Mouse (Mus musculus) brown adipose tissue, adult 24 weeks (tissue): Measurements from ENCODE around the gene A3galt2. TPM values are rescaled to one million over a fixed set of nuclear protein-coding genes. Genes with fewer than 3 reads are reported as not detected.

ENCODE experiments used
- H3K27ac ChIP-seq: fragments of 200-500 bp; replicated peaks from 2 replicates; pipeline ENCODE4 v1.5.1; 2012; ENCODE audit warnings: low read depth, mild to moderate bottlenecking, low read length
- H3K4me1 ChIP-seq: fragments of 200-500 bp; 2 replicates; pipeline ENCODE4 v1.6.1; 2012; ENCODE audit warnings: low read length, mixed read lengths; ENCODE audit not compliant: control insufficient read depth, insufficient read depth, insufficient read length
- H3K4me3 ChIP-seq: fragments of 200-500 bp; 2 replicates; pipeline ENCODE4 v1.5.1; 2012; ENCODE audit warnings: low read depth, mild to moderate bottlenecking, low read length, moderate library complexity; ENCODE audit not compliant: insufficient read depth
- polyA plus RNA-seq: library from polyadenylated mRNA; stranded (reverse); fragments of >200 nt; gene quantifications from 2 replicates; pipeline ENCODE4 v1.2.4, GENCODE M21; 2012; ENCODE audit not compliant: missing spikeins, insufficient read depth, insufficient read length

Gene A3galt2
- polyA plus RNA-seq, result not detected in 2 replicates

- Histone ChIP-seq H3K27ac (no peak within 1 kb of the TSS), H3K4me1 (no peaks in the 10 kb centered on the region), H3K4me3 (no peak within 1 kb of the TSS)
These were observed at the start of gene A3galt2 for GRCm38 (mm10) chr4:128755064-128755463. Gene A3galt2 (plus strand): TSS chr4:128755364.

- Histone ChIP-seq H3K4me1 (no peaks in the 10 kb centered on the region), H3K27ac (no peak overlapping the region), H3K4me3 (no peak overlapping the region)
These were observed 48.5 kb upstream of the A3galt2 start for GRCm38 (mm10) chr4:128706626-128707025.

DNA sequence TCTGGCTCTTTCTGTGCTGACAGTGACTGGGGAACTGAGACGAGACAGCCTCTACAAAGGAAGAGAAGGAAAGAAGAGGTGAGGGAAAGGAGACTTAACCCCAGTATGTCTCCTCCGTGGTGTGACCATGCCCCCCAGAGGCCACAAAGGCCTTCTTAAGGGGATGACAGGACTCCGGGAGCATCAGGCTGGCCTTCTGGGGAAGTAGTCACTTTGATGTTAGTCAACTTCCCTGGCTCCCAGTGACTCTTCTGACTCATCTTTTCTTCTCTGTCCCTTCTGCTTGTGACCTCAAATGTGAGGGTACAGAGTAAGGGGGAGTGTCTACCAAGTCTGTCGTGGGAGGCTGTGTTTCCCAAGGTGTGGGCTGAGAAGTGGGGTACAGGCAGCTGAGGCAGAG lies 47.8 kb upstream of the A3galt2 start:
- H3K4me1 ChIP-seq, result no peaks in the 10 kb centered on the region
- H3K4me3 ChIP-seq, result no peak overlapping the region
- no peak overlapping the region for H3K27ac ChIP-seq

GRCm38 (mm10) chr4:128709061-128709780 lies 45.9 kb upstream of the A3galt2 start:
- H3K4me3 ChIP-seq, result no peak overlapping the region
- H3K4me1 ChIP-seq, result no peaks in the 10 kb centered on the region
- no peak overlapping the region for H3K27ac ChIP-seq

DNA sequence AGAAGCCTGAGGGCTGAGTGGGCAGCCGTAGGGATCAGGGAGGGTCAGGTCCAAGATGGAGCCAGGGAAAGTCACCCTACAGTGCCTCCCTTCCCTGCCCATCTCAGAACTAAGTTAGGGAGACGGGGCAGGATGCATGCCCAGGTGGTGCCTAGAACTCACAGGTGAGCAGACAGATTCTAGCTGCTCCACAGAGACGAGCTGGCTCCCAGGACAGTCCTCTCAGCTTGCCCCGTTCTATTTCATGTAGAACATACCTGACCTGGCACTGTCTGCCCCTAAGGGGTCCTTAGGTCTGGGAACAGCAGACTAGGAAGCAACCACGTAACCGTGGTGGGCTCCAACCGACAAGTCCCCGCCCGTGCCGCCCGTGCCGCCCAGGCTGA lies 45.4 kb upstream of the A3galt2 start:
- H3K27ac ChIP-seq, result no peak overlapping the region
- H3K4me3 ChIP-seq, result no peak overlapping the region
- H3K4me1 ChIP-seq, result no peaks in the 10 kb centered on the region

DNA sequence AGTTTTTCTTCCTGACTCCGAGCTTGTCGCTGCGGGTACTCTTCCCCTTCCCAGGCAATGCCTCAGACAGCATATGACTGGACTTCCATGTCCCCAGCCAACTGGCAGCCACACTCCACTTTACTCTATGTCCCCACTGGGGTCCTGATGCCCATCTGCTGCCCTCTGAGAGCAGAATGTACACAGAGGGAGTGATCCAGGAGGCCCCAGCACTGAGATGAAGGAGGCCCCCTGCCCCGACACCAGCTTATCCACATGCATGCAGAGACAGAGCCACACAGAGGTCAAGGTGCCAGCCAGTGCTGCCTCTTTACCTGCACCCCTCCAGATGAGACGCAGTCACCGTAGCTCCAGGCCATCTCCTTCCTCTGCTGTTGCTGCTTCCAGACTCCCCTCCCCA lies 44.9 kb upstream of the A3galt2 start:
- Histone ChIP-seq H3K4me1 (no peaks in the 10 kb centered on the region), H3K27ac (no peak overlapping the region), H3K4me3 (no peak overlapping the region)

DNA sequence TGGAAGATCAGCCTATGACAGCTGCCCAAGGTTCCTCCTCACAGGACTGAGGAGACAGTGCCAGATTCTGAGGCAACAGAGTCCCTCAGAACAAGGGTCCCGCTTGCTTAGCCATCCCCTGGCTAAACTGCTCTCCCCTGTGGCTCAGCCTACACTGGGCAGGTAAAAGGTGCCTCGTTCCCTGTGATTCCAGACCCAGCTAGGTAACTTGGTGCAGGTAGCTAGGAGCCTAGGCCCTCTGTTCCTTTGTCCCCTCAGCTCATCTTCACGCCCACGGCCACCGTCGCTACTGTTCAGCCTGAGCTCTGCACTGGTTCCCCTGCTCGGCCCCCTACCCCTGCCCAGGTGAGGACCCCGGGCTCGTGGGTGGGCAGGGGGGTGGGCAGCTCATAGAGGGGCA lies 44.4 kb upstream of the A3galt2 start:
- H3K4me3 ChIP-seq, result no peak overlapping the region
- H3K4me1 ChIP-seq, result no peaks in the 10 kb centered on the region
- no peak overlapping the region for H3K27ac ChIP-seq

DNA sequence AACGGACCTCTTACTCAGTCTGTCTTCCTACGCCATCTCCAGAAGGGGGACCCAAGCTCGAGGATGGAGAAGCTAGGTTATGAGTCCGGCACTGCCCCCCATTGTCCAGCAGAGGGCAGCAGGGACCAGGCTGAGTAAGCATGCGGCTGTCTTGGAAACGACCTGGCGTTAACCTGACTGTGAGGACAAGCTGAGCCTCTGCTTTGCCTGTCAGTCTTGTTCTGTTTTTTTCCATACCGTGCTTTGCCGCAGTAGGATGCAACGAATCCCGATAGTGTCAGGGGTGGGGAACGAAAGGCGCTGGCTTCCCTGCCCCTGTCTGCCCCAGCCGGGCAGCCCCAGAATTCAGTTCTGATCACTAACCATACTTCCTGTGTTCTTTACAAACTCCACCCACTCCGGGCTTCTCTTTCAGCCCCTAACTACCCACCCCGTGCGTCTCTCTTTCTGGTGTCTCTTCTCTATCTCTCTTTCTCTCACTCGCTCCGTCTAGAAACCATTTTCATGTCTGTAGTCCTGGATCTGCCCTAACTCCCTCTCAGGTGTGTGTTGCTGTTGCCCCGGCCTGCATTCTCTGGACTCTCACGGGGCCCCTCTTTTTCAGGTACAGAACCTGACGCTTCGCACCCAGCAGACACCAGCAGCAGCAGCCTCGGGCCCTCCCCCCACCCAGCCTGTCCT lies 43.6 kb upstream of the A3galt2 start:
- Histone ChIP-seq H3K4me3 (0 out of 2 replicates have a peak overlapping the region, but pooled peaks have one; percentile 15), H3K27ac (no peak overlapping the region), H3K4me1 (no peaks in the 10 kb centered on the region)

DNA sequence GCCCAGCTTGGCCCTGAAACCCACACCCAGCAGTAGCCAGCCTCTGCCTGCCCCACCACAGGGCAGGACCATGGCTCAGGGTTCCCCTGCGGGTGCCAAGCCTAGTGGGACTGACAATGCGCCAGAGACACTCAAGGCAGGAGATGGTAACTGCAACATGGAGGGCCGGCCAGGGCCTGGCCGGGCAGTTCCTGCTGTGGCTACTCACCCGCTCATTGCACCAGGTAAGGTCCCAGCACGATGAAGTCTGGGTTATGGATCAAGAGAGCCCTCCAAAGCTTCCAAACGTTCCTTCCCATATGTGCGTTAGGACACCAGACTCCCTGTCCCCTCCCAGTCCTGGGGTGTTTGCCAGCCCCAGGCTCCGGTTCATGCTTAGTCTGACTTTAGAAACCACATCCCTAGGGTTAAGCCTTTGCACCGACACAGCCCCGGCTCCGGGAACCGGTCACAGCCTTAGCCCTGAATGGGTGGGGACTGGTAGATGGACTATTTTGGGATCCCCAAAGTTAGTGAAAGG lies 43.0 kb upstream of the A3galt2 start:
- Histone ChIP-seq H3K27ac (no peak overlapping the region), H3K4me3 (no peak overlapping the region), H3K4me1 (no peaks in the 10 kb centered on the region)

- Histone ChIP-seq H3K4me3 (no peak overlapping the region), H3K27ac (no peak overlapping the region), H3K4me1 (no peaks in the 10 kb centered on the region)
These were observed 42.2 kb upstream of the A3galt2 start for GRCm38 (mm10) chr4:128712941-128713340.

- Histone ChIP-seq H3K27ac (no peak overlapping the region), H3K4me3 (no peak overlapping the region), H3K4me1 (no peaks in the 10 kb centered on the region)
These were observed 39.6 kb upstream of the A3galt2 start for GRCm38 (mm10) chr4:128715241-128716204.

DNA sequence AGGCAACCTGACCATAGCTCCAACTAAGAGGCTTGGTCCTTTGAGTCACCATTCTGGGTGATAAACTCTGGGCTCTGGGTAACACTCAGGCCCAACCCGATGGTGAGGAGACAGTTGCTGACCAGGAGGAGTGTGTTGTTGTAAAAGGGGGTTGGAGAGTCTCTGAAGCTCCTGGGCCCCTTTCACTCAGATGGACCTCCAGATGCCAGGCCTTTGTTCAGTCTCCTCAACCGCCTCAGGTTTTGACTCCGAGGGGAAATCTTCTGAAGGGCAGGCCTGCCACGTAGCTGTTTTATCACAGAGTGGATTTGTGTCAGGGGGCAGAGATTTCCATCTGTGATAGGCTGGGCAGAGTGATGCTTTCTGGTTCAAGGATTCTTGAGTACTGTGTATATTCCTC lies 38.9 kb upstream of the A3galt2 start:
- Histone ChIP-seq H3K4me3 (no peak overlapping the region), H3K4me1 (no peaks in the 10 kb centered on the region), H3K27ac (no peak overlapping the region)

DNA sequence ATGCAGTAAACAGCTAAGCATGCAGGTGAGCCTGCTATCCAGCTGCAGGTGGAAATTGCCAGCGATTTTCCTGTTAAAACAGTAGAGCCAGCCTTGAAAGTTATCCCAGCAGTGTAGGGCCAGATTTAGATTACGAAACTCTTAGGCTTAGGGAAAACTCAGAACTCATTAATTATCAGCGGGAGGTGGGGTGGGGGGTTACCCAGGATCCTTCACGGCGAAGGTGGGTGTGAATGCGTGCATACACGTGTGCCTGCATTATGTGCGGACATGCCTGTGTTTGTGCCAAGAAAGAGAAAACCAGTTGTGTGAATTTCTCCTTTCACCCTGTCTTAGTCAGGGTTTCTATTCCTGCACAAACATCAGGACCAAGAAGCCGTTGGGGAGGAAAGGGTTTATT lies 38.4 kb upstream of the A3galt2 start:
- H3K27ac ChIP-seq, result no peak overlapping the region

DNA sequence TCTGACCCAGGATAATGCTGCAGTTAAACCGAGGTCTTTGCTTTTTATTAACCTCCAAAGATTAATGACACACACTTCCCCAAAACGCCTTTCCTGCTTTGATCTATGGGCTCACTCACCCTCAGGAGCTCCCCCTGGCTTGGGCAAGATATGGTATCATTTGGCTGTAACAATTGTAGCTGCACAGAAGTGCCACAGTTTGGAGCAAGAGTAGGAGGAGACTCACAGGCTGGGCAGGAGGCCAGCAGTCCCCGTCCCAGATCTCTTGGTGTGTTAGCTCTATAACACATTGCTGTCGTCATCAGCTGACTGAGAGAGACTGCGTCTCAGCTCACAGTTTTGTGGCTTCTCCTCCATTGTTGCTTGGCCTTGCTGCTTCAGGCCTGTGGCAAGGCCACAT lies 35.1 kb upstream of the A3galt2 start:
- Histone ChIP-seq H3K27ac (no peak overlapping the region), H3K4me1 (no peaks in the 10 kb centered on the region; the same call in 1 of the 2 replicates), H3K4me3 (no peak overlapping the region)

More for the DNA sequence above, 38.4 kb upstream of the A3galt2 start:
- H3K4me1 ChIP-seq, result no peaks in the 10 kb centered on the region
- no peak overlapping the region for H3K4me3 ChIP-seq
